Mouse (Mus musculus) limb, embryonic 14.5 days (tissue): ENCODE measurements around the gene Dennd1c. TPM values are rescaled to one million over a fixed set of nuclear protein-coding genes. Genes with fewer than 3 reads are reported as not detected.

Experiments
- ATAC-seq: fragments of 200-750 bp; cut with Nextera tagmentation; 2 replicates; pipeline ENCODE4 v1.8.0; 2017; ENCODE audit warnings: low read depth, moderate number of reproducible peaks, moderate TSS enrichment; ENCODE audit not compliant: low FRiP score
- DNase-seq: peaks from one replicate; pipeline ENCODE4 v3.0.0-alpha.2; 2015; ENCODE audit warnings: low spot score
- H3K27ac ChIP-seq: fragments of 300-500 bp; sonication (generic); replicated peaks from 2 replicates; pipeline ENCODE4 v1.5.1; 2014; ENCODE audit warnings: low read depth, mild to moderate bottlenecking, low read length, moderate library complexity, mixed read lengths
- H3K27me3 ChIP-seq: fragments of 300-500 bp; sonication (generic); 2 replicates; pipeline ENCODE4 v1.6.1; 2014; ENCODE audit warnings: low read length, mixed read lengths; ENCODE audit not compliant: control insufficient read depth, insufficient read depth
- H3K36me3 ChIP-seq: fragments of 300-500 bp; sonication (generic); 2 replicates; pipeline ENCODE4 v1.6.1; 2014; ENCODE audit warnings: mild to moderate bottlenecking, low read length, moderate library complexity, mixed read lengths; ENCODE audit not compliant: control insufficient read depth, insufficient read depth
- H3K4me1 ChIP-seq: fragments of 300-500 bp; sonication (generic); 2 replicates; pipeline ENCODE4 v1.6.1; 2014; ENCODE audit warnings: antibody characterized with exemption, low read length, mixed read lengths; ENCODE audit not compliant: control insufficient read depth, insufficient read depth
- H3K4me2 ChIP-seq: fragments of 300-500 bp; sonication (generic); replicated peaks from 2 replicates; pipeline ENCODE4 v1.6.1; 2014; ENCODE audit warnings: low read depth, mild to moderate bottlenecking, low read length, moderate library complexity; ENCODE audit not compliant: severe bottlenecking
- H3K4me3 ChIP-seq: fragments of 300-500 bp; sonication (generic); replicated peaks from 2 replicates; pipeline ENCODE4 v1.5.1; 2014; ENCODE audit warnings: low read length
- H3K9ac ChIP-seq: fragments of 300-500 bp; sonication (generic); 2 replicates; pipeline ENCODE4 v1.6.1; 2014; ENCODE audit warnings: mild to moderate bottlenecking, low read depth, low read length, moderate library complexity; ENCODE audit not compliant: severe bottlenecking
- H3K9me3 ChIP-seq: fragments of 300-500 bp; sonication (generic); 2 replicates; pipeline ENCODE4 v1.6.1; 2016; ENCODE audit warnings: low read length; ENCODE audit not compliant: control insufficient read depth
- POLR2A ChIP-seq: fragments of 200-500 bp; IDR thresholded peaks from 2 replicates; pipeline ENCODE4 v1.8.0; 2012; ENCODE audit warnings: inconsistent platforms, mild to moderate bottlenecking, moderate library complexity, borderline replicate concordance; ENCODE audit not compliant: insufficient read depth, insufficient read length; ENCODE audit errors: extremely low read depth
- WGBS: fragments of 180-500 bp; shearing (Covaris S2); extraction: QIAGEN DNeasy Blood & Tissue Kit; methylation state at CpG from one replicate; pipeline ENCODE4 v1.1.7; 2014; 5-methylcytosine and 5-hydroxymethylcytosine counted together
- polyA plus RNA-seq, 2 experiments: library from polyadenylated mRNA; depleted of rRNA in 1 of 2; stranded (reverse) in 1 of 2; unstranded in 1 of 2; fragments of >200 nt; fragmentation: Nextera tagmentation in 1 of 2; extraction: Ambion mirVana in 1 of 2; gene quantifications; 2 replicates each; pipeline versions ENCODE4 v1.2.1 to v1.2.3; 2012 to 2014

Dennd1c gene
- polyA plus RNA-seq, 2 experiments, result 1.9 to 2.0 TPM

DNA sequence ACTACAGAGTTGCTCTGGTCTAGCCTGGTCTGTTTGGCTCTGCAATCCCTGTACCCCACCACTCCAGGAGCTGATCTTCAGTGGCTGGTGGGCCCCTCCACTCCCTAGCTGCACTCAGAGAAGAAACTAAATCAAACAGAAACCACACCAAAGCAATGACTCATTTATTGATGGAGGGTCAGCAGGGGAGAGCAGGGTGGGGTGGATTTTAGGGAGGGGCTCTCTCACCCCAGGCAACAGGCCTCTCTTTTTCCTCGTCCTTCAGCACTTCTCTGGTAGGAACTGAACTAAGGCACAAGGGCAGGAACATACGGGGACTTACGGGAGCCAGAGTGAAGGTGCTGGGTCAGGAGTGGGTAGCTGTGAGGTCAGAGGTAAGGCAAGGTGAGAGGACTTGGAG, 1.6 kb upstream of the Dennd1c start:
- Histone ChIP-seq H3K4me2 (no peak overlapping the region), H3K27ac (no peak overlapping the region), H3K4me3 (no peak overlapping the region), H3K4me1 (no peaks in the 10 kb centered on the region), H3K36me3 (peaks cover 3% of the 10 kb centered on the region; the same call in 1 of the 2 replicates), H3K9ac (no peak overlapping the region), H3K9me3 (no peaks in the 10 kb centered on the region), H3K27me3 (no peaks in the 10 kb centered on the region)
- WGBS, result 71% methylated on average over 3 of the region's 3 CpGs
- TF ChIP-seq POLR2A, result no peak
- ATAC-seq, result no peak
- DNase-seq, result no peak

DNA sequence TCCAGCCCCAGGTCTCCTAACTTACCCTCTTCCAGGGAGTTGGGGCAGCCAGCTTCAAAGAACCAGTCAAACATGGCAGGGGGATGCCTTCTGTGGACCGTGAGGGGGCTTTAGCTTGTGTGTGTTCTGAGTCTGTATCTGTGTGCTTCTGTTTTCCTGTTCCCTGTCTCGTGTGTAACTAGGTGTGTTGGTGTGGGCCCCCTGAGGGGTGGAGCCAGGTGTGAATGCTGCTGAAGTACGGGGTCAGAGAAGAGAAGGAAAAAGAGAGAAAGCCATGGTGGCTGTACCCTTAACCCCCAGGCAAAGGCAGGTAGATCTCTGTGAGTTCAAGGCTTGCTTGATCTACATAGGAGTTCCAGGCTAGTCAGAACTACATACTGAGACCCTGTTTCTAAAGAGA, 1.4 kb downstream of the Dennd1c start:
- WGBS, result 36% methylated on average over 3 of the region's 3 CpGs
- no peak overlapping the region for H3K9ac ChIP-seq

DNA sequence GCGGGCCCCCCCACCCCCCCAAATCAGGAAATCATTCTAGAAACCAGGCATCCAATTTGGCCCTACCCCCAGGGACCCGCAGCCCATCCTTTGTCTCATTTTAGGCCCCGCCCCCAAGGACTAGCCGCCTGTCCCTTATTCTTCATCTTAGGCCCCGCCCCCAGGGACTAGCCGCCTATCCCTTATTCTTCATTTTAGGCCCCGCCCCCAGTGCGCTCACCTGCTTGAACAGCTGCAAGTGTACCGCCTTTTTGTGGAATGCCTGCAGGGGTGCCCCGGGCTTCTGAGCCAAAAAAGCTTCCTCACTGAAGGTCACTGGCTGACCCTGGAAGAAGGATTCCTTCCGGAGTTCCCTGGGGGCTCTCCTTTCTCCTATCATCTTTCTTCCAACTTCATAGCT, 7.6 kb downstream of the Dennd1c start:
- TF ChIP-seq POLR2A, result no peak
- Histone ChIP-seq H3K27ac (no peak overlapping the region), H3K9me3 (no peaks in the 10 kb centered on the region), H3K27me3 (0 out of 2 replicates have a peak, but pooled peaks cover 4% of the 10 kb centered on the region), H3K9ac (no peak overlapping the region), H3K4me2 (no peak overlapping the region), H3K4me1 (no peaks in the 10 kb centered on the region), H3K36me3 (no peaks in the 10 kb centered on the region), H3K4me3 (no peak overlapping the region)
- ATAC-seq (no peak), DNase-seq (no peak)
- WGBS, result 7% methylated on average over 11 of the region's 11 CpGs

More for the DNA sequence above, 1.4 kb downstream of the Dennd1c start:
- TF ChIP-seq POLR2A, result no peak
- Histone ChIP-seq H3K4me3 (no peak overlapping the region), H3K36me3 (peaks cover 3% of the 10 kb centered on the region; the same call in 1 of the 2 replicates), H3K27me3 (no peaks in the 10 kb centered on the region), H3K4me2 (no peak overlapping the region), H3K4me1 (no peaks in the 10 kb centered on the region), H3K9me3 (no peaks in the 10 kb centered on the region), H3K27ac (no peak overlapping the region)
- DNase-seq, result no peak
- ATAC-seq, result no peak

- Histone ChIP-seq H3K36me3 (no peaks in the 10 kb centered on the region), H3K4me1 (no peaks in the 10 kb centered on the region), H3K27me3 (peaks cover 4% of the 10 kb centered on the region; the same call in 1 of the 2 replicates), H3K4me3 (no peak overlapping the region), H3K9ac (no peak overlapping the region), H3K27ac (no peak overlapping the region), H3K9me3 (no peaks in the 10 kb centered on the region), H3K4me2 (no peak overlapping the region)
- no peak for TF ChIP-seq POLR2A
- WGBS, result 10% methylated on average over 9 of the region's 9 CpGs
- ATAC-seq (no peak), DNase-seq (no peak)
Observed at GRCm38 (mm10) chr17:57070272-57070671, 8.0 kb downstream of the Dennd1c start.

- TF ChIP-seq POLR2A, result no peak
- no peak overlapping the region for H3K27ac ChIP-seq
- 0 out of 2 replicates have a peak, but pooled peaks cover 2% of the 10 kb centered on the region for H3K4me1 ChIP-seq
- no peak overlapping the region for H3K9ac ChIP-seq
- 71% methylated on average over 5 of the region's 5 CpGs for WGBS
- no peak overlapping the region for H3K4me3 ChIP-seq
- H3K27me3 ChIP-seq, result peaks cover 26% of the 10 kb centered on the region
- H3K9me3 ChIP-seq, result no peaks in the 10 kb centered on the region
- no peak overlapping the region for H3K4me2 ChIP-seq
- ATAC-seq (no peak), DNase-seq (no peak)
- no peaks in the 10 kb centered on the region for H3K36me3 ChIP-seq
Observed at GRCm38 (mm10) chr17:57066908-57067307, 11.4 kb downstream of the Dennd1c start.

DNA sequence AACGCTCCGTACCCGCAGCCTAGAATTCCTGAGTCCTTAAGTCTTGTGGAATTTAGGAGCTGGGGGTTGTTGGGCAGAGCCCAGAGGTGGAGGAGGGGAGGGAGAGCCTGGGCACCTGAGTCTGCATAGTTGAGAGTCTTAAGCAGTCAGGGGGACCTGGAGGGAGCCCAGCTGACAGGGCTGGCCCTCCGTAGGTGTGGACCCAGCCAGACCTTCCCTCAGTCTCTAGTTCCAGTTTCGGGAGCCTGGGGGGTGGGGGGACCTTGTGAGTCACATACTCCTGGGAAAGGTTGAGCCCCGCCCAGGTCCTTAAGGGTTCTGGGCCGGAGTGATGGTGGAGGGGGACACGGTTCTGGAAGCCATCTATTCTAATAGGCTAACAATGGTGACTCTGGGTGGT, 15.3 kb downstream of the Dennd1c start:
- peaks cover 37% of the 10 kb centered on the region for H3K27me3 ChIP-seq

More for the DNA sequence above, 15.3 kb downstream of the Dennd1c start:
- no peak overlapping the region for H3K9ac ChIP-seq
- no peak for DNase-seq
- no peak overlapping the region for H3K4me3 ChIP-seq
- no peaks in the 10 kb centered on the region for H3K9me3 ChIP-seq
- H3K27ac ChIP-seq, result no peak overlapping the region
- 0 out of 2 replicates have a peak, but pooled peaks cover 10% of the 10 kb centered on the region for H3K4me1 ChIP-seq
- no peaks in the 10 kb centered on the region for H3K36me3 ChIP-seq
- WGBS, result 5% methylated on average over 8 of the region's 8 CpGs
- TF ChIP-seq POLR2A, result no peak
- ATAC-seq, result no peak
- H3K4me2 ChIP-seq, result no peak overlapping the region
